Comparison of ENCODE assay signal across 29 mouse cellular contexts in the genomic region with DNA sequence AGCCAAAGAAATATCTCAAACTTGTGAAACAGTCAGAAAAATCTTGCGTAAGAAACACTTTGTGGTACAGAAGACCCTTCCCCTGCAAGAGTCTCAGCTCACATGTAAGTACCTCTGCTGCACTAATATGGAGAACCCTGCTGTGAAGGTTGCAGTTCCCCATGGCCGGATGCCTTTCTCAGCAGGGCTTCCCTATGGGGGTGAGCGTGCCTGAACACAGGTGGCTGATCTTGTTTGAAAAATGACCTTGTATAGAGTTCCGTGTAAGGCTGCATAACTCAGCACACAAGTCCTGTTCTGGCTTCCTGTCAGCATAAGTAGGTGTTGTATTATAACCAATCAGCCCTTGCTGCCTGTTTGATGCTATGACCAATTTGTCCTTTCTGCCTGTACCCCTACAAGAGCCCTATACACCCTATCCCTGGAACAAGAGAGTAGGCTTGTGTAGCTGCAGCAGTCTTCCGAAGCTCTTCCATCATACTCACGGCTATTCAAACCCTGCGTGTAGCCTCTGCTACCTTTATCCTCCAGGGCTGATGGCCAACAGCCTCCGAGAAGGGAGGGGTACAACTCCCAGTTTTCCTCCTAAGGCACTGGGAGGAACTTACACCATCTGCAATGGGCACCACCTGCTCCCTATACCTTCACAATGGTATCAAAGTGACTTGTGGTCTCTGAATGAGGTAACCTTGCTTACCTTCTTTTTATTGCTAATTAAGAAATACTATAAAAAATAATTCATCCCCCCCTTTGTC.
DNase-seq lines count a peak whose midpoint lies in the region; ATAC-seq and TF ChIP-seq lines count a peak whose summit lies in the region.
"Had no signal": no experiment of that assay in that cellular context is flagged by ENCODE, and none has a peak within 500 bp of the region (broad histone marks: within the 10 kb centered on the region; RNA-seq: fewer than 3 reads in every experiment).

No protein-coding gene starts in this region.

- no peak overlapping the region for H3K9ac ChIP-seq in heart, postnatal 0 days (replicated peaks; ENCODE audit: low read depth, low read length)
- H3K9ac ChIP-seq: embryonic facial prominence, embryonic 12.5 days; forebrain, embryonic 13.5 days; limb, embryonic 15.5 days; liver, embryonic 14.5 days; lung, embryonic 14.5 days had no signal

- H3K36me3 ChIP-seq in heart, postnatal 0 days (replicated peaks; ENCODE audit: control insufficient read depth, insufficient read depth, low read length): peaks cover 33% of the 10 kb centered on the region

- TF ChIP-seq EP300 in heart, postnatal 0 days (IDR thresholded peaks at IDR 0.05; ENCODE audit: low read depth): no peak

- TF ChIP-seq CTCF in heart, postnatal 0 days (IDR thresholded peaks at IDR 0.05; ENCODE audit: low read depth): no peak

- H3K4me1 ChIP-seq in heart, postnatal 0 days (ENCODE audit: control insufficient read depth, insufficient read depth): 0 out of 2 replicates have a peak, but pooled peaks cover 3% of the 10 kb centered on the region
- H3K4me1 ChIP-seq: embryonic facial prominence, embryonic 12.5 days; forebrain, embryonic 13.5 days; limb, embryonic 15.5 days had no signal

- no peaks in the 10 kb centered on the region for H3K27me3 ChIP-seq in heart, postnatal 0 days (ENCODE audit: control insufficient read depth, insufficient read depth, low read length)
- H3K27me3 ChIP-seq: embryonic facial prominence, embryonic 12.5 days; forebrain, embryonic 13.5 days; limb, embryonic 15.5 days; Patski had no signal

- 65% methylated on average over 8 of the region's 8 CpGs for WGBS in heart, postnatal 0 days

- ATAC-seq in heart, postnatal 0 days (ENCODE audit: insufficient read depth, low read depth): no peak; the same call in 1 of the 2 replicates
- ATAC-seq in inflammation-experienced regulatory T-cells, adult 6 months: peak; percentile 14
- ATAC-seq: forebrain, embryonic 13.5 days; midbrain, embryonic 16.5 days; Patski had no signal

- no peak overlapping the region for H3K27ac ChIP-seq in heart, postnatal 0 days (ENCODE audit: low read depth)
- H3K27ac ChIP-seq: embryonic facial prominence, embryonic 12.5 days; forebrain, embryonic 13.5 days; gastrocnemius, adult 2 months; layer of hippocampus, adult 2 months; limb, embryonic 15.5 days; liver, embryonic 14.5 days; stomach, postnatal 0 days had no signal

- DNase-seq in heart, postnatal 0 days (ENCODE audit: low spot score): peak; percentile 11
- DNase-seq in heart, adult 9 months (ENCODE audit: low spot score in 2 of 2): no peak
- peak; percentile 79 for DNase-seq in R1 (ENCODE audit: low read depth, low spot score)
- peak; percentile 23 for DNase-seq in cerebellum, adult 8-10 months
- DNase-seq in gastrocnemius, postnatal 25 days: no peak
- no peak for DNase-seq in heart, postnatal 4 days
- DNase-seq in layer of hippocampus, adult 11-12 months (ENCODE audit: low spot score): no peak
- DNase-seq: adrenal gland, postnatal 10 days; gastrocnemius, adult 2 months; heart, postnatal 10 days; kidney, adult 2 months; kidney, postnatal 14 days; layer of hippocampus, postnatal 36 days; lung, embryonic 14.5 days; lung, postnatal 36 days; thymus, adult 2 months; thymus, postnatal 4 days had no signal

- no peak overlapping the region for H3K4me2 ChIP-seq in heart, postnatal 0 days (ENCODE audit: low read depth, low read length)
- H3K4me2 ChIP-seq: embryonic facial prominence, embryonic 12.5 days; forebrain, embryonic 13.5 days; heart, embryonic 11.5 days; limb, embryonic 15.5 days; lung, embryonic 14.5 days had no signal

- no peak overlapping the region for H3K4me3 ChIP-seq in heart, postnatal 0 days (ENCODE audit: low read depth, low read length)
- H3K4me3 ChIP-seq: embryonic facial prominence, embryonic 12.5 days; erythroblast, embryonic 14.5 days; forebrain, embryonic 13.5 days; gastrocnemius, adult 2 months; layer of hippocampus, adult 2 months; limb, embryonic 15.5 days had no signal

- H3K9me3 ChIP-seq in heart, postnatal 0 days (replicated peaks; ENCODE audit: control insufficient read depth, low read length): no peaks in the 10 kb centered on the region
- H3K9me3 ChIP-seq: embryonic facial prominence, embryonic 12.5 days; forebrain, embryonic 13.5 days; G1E; limb, embryonic 15.5 days had no signal

Comparison
In these comparisons a context has a peak if more than half of its experiments do, and no peak if none do; other contexts are left out.
1. DNase-seq: peak in heart, postnatal 0 days (single experiment), R1 (single experiment) and cerebellum, adult 8-10 months (single experiment); none in heart, adult 9 months (0 of 2), gastrocnemius, postnatal 25 days (single experiment), heart, postnatal 4 days (single experiment) and layer of hippocampus, adult 11-12 months (single experiment).